Mouse (Mus musculus) left cerebral cortex, adult 9 months (tissue): Measurements from ENCODE around the gene OR5BS1P.
"Not testable (repeated sequence)": the region's sequence is repeated elsewhere in the genome, so short reads cannot be mapped to it uniquely, and the experiment has no call there.

ENCODE experiments used
- DNase-seq, 2 experiments: peaks; one replicate each; pipeline ENCODE4 v3.0.0; 2022; ENCODE audit warnings: low spot score in 2 of 2

OR5BS1P gene

DNA sequence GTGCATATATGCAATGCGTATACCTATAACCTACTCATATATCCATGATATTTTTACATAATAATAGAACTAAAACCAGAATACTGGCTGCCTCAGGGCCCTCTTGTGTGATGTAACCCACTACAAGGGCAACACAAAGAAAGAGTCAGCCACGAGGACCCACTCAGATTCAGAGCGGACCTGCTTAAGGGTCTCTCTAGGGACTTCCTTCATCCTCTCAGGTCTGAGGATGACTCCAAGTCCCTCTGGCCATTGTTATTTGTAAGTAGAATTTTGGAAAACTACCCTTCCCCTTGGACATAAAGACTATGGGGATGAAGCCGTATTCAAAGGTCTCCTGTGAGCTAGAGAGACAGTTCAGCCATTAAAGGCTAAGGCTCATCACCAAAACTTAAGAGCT lies at the start of gene OR5BS1P:
Gene OR5BS1P (plus strand): TSS at position 301 of the 400 bp plus-strand sequence.
- no peak for DNase-seq

DNA sequence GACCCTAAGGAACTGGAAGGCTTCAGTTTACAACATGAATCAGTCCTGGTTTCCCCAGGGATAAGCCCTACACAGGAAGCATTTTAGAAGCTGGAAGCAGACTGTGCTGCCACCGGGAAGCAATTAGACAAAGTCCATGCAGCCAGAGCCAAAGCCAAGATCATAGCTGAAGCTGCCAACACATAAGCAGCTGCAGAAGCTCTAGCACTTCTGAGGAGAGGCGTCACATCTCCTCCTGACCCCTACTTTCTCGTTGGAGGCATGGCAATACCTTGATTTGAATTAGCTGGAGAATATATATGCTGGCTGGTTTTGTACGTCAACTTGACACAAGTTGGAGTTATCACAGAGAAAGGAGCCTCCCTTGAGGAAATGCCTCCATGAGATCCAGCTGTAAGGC lies 48.8 kb upstream of the OR5BS1P start:
- DNase-seq, result no peak

DNA sequence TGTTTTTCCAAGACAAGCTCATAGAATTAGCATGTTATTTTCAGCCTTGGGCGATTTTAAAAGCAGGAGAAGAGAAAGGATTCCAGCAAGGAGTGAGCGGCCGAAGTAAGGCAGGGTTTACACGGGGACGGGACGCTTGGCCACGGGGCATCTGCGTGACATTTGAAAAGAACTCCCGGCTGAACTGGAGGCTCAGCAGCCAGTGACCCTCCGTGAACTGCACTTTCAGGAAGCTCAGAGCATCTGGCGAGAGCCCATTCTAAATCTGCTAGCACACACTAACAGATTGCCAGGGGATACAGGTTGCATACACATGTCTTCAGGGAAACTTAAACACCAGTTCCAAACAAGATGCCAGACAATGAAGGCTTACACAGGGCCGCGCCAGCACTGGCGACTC lies 45.4 kb upstream of the OR5BS1P start:
- DNase-seq, result no peak

DNA sequence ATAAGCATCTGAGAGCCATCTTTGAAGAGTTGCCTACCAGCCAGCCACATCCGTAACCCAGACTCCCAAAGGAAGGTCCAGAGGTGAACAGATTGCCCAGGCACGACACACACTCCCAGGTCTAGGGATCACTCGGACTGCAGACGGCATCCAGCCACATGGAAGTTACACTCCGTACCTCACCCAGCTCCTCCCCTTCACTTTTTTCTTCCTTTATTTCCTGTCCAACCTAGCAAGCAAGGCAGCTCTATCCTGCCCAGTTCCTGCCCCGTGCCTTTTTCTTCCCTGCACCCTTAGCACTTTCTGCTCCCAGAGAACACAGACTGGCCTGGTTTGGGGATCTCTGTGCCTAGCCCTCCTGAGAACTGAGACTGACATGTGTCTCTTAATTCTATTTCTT lies 44.9 kb upstream of the OR5BS1P start:
- no peak for DNase-seq

DNA sequence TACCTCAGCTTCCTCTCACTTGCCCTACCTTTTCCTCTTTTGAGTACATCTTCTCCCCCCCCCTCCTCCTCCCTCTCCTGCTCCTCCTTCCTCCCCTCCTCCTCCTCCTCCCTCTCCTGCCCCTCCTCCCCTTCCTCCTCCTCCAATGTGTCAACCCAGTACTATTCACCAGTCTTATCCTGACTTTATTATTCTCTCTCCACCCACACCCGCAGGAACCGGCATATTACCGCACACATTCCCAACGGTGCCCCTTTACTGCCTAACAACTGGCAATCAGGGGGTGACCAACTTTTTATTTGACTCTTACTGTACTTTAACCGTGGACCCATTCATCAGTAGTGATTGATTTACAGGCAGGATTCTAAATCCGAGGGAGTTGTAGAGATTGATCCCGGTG lies 44.5 kb upstream of the OR5BS1P start:
- DNase-seq, result no peak

DNA sequence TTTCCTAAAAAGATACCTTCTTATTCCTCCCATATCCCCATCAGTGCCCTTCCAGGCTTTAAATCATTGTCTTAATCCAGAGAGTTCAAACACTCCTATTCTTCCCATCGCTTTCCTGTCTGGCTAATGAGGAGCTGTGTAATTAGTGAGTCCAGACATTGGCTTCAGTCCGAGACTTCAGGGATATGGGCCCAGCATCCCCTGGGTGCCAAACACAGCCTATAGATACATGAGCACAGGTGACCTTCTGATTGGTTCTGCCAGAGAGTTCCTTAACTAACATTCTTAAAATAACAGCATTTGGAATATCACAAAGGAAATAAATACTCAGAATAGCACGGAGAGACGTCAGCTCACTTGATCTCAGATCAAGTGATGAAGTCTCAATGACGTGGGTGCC lies 38.8 kb upstream of the OR5BS1P start, which contains the start of gene Olfr282:
Gene Olfr282 (plus strand): TSS at position 301 of the 400 bp plus-strand sequence.
- DNase-seq, result not testable (repeated sequence)

DNA sequence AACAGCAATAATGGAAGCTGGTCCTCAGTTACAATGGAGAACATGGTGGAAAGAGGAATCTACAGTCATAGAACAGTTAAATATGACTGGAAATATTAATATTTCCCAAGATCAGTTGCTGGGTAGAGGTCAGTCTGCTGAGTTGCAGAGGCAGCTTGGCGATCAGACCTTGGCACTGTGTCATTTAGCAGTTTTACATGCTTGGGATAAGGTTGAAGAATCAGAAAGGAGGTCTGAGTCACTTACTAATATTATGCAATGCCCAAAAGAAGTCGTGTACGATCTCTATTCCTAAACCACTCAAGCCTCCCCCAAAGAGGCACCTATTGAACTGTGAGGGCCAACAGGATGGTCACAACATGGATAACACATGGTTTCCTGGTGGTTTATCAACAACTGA lies 25.1 kb upstream of the OR5BS1P start:
- no peak for DNase-seq

DNA sequence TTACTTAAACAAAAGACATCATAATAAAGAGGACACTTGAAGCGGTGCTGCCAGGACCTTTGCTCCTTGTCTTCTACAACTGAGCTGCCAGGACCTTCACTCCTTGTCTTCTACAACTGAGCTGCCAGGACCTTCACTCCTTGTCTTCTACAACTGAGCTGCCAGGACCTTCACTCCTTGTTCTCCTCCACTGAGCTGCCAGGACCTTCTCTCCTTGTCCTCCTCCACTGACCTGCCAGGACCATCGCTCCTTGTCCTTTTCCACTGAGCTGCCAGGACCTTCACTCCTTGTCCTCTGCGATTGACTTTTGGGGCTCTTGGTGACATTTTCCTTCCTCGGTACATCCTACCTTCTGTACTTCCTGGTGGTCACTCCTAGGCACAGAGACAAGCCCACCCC lies 21.2 kb upstream of the OR5BS1P start:
- no peak for DNase-seq

DNA sequence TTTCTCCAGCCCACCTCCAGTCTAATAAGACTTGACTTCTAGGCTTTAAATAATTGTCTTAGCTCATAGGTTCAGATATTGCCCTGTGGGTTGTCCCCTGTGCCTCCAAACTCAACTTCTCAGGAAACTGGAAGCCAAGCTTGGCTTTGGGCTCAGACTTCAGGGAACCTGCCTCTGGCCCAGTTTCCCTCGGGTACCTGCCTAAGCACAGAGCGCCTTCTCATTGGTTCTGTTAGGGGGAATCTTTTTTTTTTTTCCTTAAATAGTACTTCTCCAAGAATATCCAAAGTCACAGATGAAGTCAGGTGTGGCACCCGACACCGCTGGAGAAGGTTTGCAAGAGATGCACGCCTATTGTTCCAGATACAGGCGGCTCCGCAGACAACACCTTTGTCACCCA lies 17.4 kb upstream of the OR5BS1P start, which contains the start of gene Olfr281:
Gene Olfr281 (plus strand): TSS at position 301 of the 400 bp plus-strand sequence.
- no peak for DNase-seq

DNA sequence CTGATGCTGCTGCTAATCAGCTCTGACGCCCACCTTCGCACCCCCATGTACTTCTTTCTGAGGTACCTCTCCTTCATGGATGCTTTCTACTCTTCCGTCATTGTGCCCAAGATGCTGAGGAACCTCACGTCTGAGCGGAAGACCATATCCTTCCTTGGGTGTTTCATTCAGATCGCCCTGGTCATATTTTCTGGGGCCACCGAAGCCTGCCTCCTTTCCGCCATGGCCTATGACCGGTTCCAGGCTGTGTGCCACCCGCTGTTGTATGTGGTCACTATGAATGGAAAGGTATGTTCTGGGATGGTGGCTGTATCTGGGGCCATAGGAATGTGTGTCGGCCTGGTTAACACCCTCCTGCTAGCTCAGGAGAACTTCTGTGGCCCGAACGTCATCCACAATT lies 1.8 kb downstream of the OR5BS1P start:
- no peak for DNase-seq

DNA sequence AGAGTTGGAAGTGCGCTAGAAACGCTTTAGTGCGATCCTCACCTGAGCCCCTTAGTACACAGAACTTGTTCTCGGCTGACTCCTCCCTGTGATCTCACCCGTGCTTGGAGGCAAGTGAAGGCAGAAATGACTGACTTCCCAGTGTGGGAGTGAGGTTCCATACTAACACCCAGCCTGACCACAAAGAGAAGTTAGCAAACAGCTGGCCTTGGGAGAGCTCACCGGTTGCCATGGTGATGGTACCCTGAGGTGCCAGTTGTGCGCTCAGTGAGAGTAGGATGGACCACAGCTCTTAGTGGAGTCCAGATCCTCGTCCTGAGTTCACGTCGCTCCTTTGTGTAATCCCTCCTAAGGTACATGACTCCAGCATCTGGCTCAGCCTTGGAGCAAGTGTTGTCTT lies 5.3 kb downstream of the OR5BS1P start:
- DNase-seq, result no peak

DNA sequence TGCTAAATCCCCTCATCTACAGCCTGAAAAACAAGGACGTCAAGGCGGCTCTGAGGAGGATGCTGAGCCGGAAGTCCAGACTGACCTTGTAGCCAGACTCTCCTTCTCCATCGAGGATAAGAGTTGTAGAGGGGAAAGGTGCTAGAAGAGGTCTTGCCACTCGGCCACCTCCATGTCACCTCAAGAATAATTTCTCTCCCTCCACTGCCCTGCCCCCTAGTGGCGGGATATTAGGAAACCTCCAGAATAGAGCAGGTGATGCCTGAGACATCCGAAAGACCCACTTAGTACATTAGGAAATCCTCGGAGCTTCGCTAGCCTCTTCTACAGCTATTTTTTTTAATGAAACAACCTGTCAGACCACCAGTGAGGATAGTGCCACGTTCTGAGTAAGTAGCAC lies 5.7 kb downstream of the OR5BS1P start:
- DNase-seq, result peak in 1 of 2 experiments; percentile 9

DNA sequence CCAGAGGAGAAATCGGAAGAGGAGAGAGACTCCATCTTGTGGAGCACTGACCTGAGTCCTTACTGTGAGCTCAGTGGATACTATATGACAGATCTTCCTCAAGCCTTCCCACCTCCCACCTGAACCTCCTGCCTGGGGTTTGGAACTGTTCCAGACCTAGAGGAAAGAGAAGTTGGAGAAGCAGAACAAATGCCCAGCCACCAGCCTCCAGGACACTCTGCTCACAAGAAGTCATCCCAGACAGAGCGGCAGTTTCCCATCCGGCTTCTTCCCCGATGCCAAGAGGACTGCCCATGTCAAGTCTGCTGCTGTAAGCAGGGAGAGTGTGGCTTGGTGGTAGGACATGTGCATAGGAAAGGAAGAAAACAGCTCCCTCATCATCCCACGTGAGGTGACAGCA lies 6.6 kb downstream of the OR5BS1P start:
- DNase-seq, result no peak

DNA sequence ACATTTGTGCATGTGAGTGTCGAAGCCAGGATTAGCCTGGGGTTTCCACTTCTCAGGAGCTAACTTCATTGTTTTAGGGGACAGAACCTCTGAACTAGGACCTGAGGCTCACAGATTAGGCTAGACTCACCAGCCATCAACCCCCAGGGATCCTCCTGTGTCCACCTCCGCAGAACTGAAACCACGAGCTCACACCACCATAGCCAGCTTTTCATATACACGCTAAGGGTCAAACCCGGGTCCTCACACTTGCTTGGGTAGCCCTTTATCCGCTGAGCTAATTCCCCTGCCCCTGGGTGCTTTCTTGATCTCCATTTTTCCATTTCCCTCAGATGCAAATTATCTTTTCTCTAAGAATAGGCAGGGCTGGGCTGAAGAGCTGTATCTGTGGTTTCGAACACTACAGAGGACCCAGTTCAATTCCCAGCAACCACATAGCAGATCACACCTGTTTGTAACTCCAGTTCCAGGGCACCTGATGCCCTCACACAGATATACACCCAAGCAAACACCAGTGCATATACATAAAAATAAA lies 9.9 kb downstream of the OR5BS1P start:
- no peak for DNase-seq

DNA sequence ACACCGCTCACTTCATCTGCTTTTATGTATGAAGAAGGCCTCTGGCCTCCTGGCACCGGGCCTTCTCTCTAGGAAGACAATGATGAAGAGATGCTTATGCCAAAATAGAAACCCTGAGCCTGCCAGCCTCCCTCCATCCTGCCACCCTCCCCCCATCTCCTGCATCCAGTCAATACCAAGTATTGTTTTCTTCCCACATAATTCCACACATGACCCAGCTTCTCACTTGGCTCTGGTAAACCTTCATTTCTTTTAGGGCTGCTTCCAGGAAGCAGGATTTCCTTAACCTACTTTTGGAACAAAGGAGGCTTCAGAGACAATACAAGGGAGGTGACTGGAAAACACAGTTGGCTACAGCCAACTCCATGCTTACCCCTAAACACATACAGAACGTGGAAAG lies 13.0 kb downstream of the OR5BS1P start, which contains the start of gene Lalba:
Gene Lalba (minus strand): TSS at position 21 of the 400 bp plus-strand sequence.
- no peak for DNase-seq

DNA sequence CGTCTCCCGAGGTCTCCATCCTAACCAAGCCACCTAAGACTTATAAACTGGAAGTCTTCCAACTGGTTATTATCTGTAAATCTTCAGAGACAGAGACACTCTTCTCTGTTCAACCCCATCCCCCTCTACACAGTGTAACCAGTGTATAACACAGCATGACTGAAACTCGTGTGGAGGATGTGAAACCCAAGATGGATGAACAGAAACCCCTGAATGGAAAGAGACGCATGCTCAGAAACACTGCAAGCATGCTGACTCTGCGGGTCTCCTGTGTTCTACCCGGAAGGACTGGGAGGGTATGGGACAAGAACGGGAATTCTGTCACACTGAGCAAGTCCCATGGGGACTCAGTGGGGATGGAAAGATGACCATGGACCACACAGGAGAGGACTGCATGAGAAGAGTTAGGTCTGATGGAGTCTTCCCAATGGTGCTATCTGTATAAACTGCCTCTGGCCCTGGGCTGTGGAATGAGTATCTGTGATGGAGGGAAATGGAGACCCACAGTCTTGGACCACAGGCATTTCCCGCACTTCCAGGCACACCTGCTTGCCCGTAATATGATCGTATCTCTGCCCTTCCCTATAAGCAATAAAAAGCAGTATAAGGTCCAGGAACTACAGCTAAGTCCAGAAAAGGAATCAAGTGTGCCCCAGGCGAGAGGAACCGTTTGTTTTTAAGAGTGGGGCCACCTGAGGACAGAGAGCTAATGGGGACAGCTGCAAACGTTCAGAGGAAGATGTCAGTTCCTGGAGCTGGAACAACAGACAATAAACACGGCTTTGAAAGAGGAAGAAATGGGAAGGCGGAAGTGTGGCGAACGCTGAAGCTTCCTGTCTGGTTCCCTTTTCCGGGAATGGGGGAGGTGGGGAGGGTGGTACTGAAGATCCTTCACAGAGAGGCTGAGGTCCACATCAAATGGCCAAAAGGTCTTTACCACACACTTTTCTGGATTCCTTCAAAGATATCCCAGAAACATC lies 14.5 kb downstream of the OR5BS1P start:
- DNase-seq, result no peak

DNA sequence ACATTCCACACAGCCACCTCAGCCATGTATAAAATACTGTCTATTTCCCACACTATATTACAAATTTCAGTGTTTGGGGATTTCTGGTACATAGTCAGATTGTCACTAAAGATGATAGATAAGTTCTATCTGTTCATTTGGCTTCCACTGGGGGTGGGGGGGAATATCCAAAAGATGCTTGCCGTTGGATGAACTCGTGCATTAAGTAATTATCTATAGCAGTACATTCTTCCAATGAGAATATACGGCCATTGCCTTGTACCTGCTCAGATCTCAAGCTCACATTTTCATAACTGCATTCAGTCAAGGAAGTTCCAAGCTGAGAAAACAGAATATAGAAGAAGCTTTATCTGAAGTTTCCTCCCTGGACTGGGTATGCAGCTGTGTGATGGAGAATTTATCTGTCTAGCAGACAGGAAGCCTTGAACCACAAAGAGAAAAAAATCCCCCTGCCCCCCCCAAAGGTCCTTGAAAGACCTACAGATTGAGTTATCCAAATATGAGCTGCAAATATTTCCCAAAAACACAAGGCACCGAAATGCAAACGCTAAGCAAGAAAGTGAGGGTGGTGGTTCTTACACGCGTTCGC lies 16.8 kb downstream of the OR5BS1P start:
- no peak for DNase-seq

DNA sequence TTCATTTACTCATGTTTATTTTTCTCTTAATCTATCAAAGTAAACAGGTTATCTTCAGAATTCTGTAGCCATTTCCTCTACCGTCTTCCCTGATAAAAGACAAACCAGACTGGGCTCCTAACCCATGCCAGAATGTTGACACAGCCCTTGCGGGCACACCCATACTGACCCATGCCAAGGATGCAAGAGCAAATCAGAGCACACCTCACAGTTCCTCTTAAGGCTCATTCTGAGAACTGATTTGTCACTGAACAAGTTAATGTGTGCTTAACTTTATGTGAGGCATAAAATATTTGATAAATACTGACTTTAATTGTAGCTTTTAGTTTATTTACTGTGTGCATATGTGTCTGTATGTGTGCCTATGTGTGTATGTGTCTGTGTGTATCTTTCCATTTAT lies 21.6 kb downstream of the OR5BS1P start:
- DNase-seq, result no peak

DNA sequence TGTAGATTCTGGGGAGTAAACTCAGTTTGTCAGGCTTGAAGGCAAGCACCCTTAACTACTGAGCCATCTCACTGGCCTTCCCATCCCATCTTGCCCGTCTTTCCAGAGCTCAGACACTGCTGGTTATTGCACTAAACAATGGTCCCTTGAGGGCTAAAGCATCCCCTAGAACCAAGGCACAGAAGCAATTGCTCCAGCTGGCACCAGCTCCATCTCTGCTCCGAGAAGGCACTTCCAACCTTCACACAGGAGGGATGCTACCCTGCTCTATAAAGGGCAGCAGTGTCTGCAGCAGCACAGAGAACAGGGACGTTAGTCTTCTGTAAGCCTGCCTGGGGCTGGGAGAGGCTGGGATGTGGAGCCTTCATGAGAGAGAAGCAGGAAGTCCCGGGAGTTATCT lies 22.4 kb downstream of the OR5BS1P start, which contains the start of gene Olfr279:
Gene Olfr279 (plus strand): TSS at position 301 of the 400 bp plus-strand sequence.
- DNase-seq, result no peak

DNA sequence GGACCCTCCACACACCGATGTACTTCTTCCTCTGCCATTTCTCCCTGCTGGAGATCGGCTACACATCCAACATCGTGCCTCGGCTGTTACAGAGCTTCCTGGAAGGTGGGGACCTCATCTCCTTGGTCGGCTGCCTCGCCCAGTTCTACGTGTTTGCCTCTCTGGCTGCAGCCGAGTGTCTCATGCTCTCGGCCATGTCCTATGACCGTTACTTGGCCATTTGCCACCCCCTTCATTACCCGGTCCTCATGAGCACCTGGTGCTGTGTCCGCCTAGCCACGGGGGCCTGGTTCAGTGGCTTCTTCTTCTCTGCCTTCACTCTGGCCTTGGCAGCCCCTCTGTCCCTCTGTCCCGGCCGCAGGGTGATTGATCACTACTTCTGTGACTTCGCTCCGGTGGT lies 27.9 kb downstream of the OR5BS1P start:
- no peak for DNase-seq

DNA sequence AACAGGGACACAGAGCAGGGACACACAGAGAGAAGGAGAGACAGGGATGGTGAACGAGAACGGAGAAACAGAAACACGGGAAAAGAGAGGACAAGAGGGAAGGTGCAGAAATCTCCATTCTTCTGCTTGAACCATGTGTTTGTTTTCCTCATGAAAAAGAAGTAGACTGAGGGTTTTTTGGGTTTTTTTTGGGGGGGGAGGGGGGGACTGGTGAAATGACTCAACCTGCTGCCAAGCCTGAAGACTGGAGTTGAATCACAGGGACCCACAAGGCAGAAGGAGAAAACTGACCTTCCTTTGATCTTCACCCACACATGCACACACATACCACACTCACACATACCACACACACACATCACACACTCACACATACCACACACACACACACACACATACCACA lies 33.6 kb downstream of the OR5BS1P start:
- DNase-seq, result no peak

DNA sequence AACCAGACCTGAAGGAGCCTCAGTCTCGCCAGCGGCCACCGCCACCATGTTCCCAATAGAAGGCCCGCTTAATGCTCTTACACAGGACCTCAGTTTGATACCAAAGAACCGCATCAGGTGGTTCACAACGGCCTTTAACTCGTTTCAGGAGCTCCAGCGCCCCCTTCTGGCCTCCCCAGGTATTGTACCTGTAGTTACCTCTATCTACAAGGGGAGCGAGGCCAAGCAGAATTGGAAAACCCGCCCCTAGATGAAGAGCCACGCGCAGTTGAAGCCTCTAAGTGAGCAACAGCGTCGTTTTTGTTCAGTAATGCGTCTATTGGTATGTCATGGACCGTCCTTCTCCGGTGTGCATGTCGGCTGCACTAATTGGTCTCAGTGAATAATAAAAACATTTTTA lies 34.8 kb downstream of the OR5BS1P start:
- DNase-seq, result peak in 1 of 2 experiments; percentile 70
